ENCODE assay signal across 8 mouse cellular contexts in the genomic region with DNA sequence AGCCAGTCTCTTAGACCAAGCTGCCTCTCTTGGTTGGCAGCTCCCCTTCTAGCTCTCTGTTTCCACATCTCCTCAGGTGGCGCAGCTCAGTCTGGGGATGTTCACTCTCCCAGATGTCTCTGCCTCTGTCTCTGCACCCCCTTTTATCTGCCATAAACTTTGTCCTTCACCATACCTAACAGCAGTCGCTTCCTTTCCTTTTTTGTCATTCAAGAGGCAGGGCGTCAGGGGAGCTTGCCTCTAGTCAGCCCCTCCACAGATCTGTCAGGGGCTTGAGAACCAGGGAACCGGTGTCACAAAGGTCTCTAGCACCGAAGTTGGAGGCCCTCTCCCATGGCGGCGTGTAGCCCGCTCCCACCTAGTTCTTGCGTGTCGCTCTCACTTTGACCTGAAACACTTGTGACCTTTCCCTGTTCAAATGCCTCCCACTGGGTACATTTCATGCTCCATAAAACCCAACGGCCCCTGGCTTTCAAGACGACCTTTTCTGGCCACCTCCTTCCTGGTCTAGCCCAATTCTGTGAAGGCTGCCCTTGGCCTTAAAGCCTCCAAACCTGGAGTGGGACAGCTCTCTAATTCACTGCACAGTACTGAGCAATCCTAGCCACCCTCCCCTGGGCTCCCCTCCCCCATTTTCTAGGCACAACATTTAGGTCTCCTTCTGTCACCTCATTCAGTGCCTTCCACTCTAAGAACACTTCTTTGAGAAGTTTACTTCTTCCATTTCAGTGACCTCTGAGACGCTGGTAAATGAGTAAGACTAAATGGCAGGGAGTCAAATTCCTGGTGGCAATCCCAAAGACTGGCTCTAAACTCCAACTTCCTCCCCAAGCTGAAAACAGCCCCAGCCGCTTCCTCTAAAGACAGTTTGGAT.
A peak's percentile ranks its signal among the peaks of the same experiment; 100 is the strongest.
DNase-seq lines count a peak whose midpoint lies in the region; ATAC-seq and TF ChIP-seq lines count a peak whose summit lies in the region.
"Had no signal": no experiment of that assay in that cellular context is flagged by ENCODE, and none has a peak within 500 bp of the region (broad histone marks: within the 10 kb centered on the region; RNA-seq: fewer than 3 reads in every experiment).

No protein-coding gene starts in this region.

- H3K9me3 ChIP-seq in forebrain, embryonic 15.5 days: no peaks in the 10 kb centered on the region
- H3K9me3 ChIP-seq: limb, embryonic 15.5 days had no signal

- peaks cover 27% of the 10 kb centered on the region for H3K4me1 ChIP-seq in forebrain, embryonic 15.5 days

- H3K4me2 ChIP-seq in forebrain, embryonic 15.5 days (replicated peaks): no peak overlapping the region

- H3K4me3 ChIP-seq in layer of hippocampus, adult 2 months: no peak overlapping the region
- H3K4me3 ChIP-seq in forebrain, embryonic 15.5 days: no peak overlapping the region

- ATAC-seq in forebrain, embryonic 15.5 days (replicated peaks): no peak

- H3K27ac ChIP-seq in layer of hippocampus, adult 2 months: peak overlapping the region; percentile 39; the same call in 1 of the 2 replicates
- 0 out of 2 replicates have a peak overlapping the region, but pooled peaks have one; percentile 85 for H3K27ac ChIP-seq in forebrain, embryonic 15.5 days (replicated peaks)

- no peak for DNase-seq in layer of hippocampus, adult 2 months (ENCODE audit: low spot score in 2 of 2)
- DNase-seq in layer of hippocampus, postnatal 10 days (ENCODE audit: low spot score in 2 of 2): no peak
- peak; percentile 60 for DNase-seq in Muller cell, postnatal 12 days (ENCODE audit: inconsistent ontology term)
- peak; percentile 22 for DNase-seq in lung, postnatal 36 days
- DNase-seq in spleen, postnatal 36 days (ENCODE audit: low spot score in 2 of 2): no peak
- DNase-seq in right cerebral cortex, adult 2 months (ENCODE audit: low spot score in 2 of 2): no peak

- WGBS in forebrain, embryonic 15.5 days: 72% methylated on average over 14 of the region's 14 CpGs

- TF ChIP-seq CTCF in layer of hippocampus, adult 2 months (conservative IDR thresholded peaks at IDR 0.05): no peak

- no peaks in the 10 kb centered on the region for H3K27me3 ChIP-seq in forebrain, embryonic 15.5 days
- H3K27me3 ChIP-seq: limb, embryonic 15.5 days had no signal

- no peaks in the 10 kb centered on the region for H3K36me3 ChIP-seq in forebrain, embryonic 15.5 days

- no peak overlapping the region for H3K9ac ChIP-seq in forebrain, embryonic 15.5 days (replicated peaks)
- H3K9ac ChIP-seq: limb, embryonic 15.5 days had no signal

Comparison
In these comparisons a context has a peak if more than half of its experiments do, and no peak if none do; other contexts are left out.
1. DNase-seq: peak in Muller cell, postnatal 12 days (single experiment) and lung, postnatal 36 days (single experiment); none in layer of hippocampus, adult 2 months (0 of 2), layer of hippocampus, postnatal 10 days (0 of 2), spleen, postnatal 36 days (0 of 2) and right cerebral cortex, adult 2 months (0 of 2).